Mouse (Mus musculus) gastrocnemius, postnatal 36 days (tissue): ENCODE measurements around the gene Wnt7b. TPM values are rescaled to one million over a fixed set of nuclear protein-coding genes. Genes with fewer than 3 reads are reported as not detected.

Source experiments
- DNase-seq, 2 experiments: peaks; one replicate each; pipeline ENCODE4 v3.0.0; 2022
- intact Hi-C: fragments of 180-260 bp; cut with DNase I; formaldehyde crosslinking; loops from one replicate; pipeline ENCODE4 v1.15.1; 2025
- total RNA-seq, 2 experiments: library from RNA; stranded (reverse); gene quantifications; 2 replicates each; pipeline ENCODE4 v1.2.3; 2021

The Wnt7b gene
- total RNA-seq, 2 experiments from 2014 or later, result not detected

DNA sequence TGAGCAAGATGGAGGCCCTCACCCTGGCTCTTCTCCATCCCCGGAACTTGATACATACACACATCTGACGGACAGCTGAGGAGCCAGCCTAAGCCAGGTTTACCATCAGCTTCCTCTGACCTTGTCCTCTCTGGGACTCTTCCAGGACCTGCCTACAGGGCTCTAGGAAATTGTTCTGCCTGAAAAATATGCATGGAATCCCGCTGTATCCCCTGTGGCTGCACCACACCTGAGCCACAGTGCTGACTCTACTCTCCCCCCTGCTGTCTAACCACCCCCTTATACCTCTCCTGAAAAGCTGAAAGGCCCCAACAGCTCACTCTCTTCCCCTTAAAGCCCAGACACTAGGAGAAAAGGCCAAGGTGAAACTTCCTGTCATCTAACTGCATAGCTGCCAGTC lies 52.4 kb downstream of the Wnt7b start:
- DNase-seq, result no peak
- intact Hi-C loops, result no loop called here

DNA sequence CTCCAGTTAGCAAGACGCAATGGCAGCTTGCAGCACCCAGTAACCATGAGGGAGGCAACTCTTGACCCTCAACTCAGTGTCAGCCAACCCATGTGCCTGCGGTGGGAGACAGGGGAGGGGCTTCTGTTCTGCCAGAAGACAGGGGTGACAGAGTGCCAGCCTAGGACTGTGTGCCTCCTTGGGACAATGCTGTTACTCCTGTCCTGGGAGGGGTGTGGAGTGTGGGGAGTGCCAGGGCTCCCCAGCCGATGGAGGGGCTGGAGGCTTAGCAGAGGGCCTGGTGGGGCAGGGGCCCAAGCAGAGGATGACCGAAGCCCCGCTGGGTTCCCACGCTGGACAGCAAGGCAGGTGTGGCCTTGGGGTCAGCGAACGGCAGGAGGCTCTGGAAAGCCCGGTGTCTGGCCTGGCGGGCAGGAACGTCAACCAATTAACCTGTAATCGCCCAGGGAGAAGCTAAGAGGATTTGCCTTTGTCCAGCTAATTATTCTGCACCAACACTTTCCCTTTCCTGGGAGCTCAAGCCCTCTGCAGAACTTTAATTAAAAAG lies 57.8 kb downstream of the Wnt7b start:
- intact Hi-C loops, result no loop called here
- no peak for DNase-seq

DNA sequence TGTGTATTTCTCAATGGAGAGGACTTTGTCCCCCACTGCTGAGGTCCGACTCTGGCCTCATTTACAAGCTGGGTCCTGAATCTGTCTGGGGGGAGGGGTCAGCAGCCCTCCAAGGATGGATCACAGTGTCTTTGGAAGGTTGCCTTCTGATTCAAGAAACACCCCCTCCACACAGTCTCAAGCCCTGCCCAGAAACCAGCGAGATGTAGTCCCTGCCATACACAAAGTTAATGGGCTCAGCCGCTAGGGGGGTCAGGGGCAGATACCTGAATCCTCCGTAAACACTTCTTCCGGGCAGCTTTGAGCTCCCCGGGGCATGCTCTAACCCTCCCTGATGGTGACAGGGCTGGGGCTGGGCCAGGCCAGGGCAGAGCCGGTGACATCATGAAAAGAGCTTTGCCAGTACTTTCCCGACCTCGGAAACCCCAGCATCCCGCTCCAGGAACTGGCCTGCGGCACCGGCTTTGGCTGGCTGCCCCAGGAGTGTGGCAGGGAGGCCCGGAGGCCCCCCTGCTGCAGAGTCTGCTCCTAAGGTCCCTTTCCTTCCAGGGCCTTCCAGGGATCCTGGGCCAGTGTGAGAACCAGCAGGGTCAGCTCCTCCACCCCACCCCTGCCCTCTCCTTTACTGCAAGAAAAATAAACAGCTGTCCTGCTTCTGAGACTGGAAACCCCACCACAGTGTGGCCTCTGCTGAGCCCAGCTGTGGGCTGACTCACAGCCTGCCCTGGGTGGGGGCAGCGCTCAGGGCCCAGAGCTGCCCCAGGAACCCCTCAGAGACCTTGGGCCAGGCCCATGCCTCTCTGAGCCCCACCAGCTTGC lies 58.9 kb downstream of the Wnt7b start:
- peak; percentile 51 to 52 for DNase-seq
- intact Hi-C loops, result no loop called here

DNA sequence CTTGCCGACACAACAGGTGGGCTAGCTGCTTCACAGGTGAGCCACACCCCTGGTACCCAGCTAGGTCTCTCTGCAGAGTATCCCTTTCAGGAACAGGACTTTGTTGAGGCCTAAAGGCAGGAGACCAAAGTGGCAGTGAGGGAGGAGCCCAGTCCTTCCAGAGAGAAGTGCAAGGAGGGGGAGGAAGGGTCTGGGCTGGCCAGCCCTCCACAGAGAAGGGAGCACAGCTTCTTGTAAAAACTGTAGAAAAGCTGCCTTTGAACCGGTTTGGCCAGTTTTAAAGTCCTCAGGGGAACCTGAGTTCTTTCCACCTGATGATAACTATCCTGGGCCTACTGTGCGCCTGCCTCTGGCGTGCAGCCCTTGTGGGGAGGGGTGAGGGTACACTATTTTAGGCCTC lies 62.8 kb downstream of the Wnt7b start:
- no peak for DNase-seq
- intact Hi-C loops, result no loop called here

DNA sequence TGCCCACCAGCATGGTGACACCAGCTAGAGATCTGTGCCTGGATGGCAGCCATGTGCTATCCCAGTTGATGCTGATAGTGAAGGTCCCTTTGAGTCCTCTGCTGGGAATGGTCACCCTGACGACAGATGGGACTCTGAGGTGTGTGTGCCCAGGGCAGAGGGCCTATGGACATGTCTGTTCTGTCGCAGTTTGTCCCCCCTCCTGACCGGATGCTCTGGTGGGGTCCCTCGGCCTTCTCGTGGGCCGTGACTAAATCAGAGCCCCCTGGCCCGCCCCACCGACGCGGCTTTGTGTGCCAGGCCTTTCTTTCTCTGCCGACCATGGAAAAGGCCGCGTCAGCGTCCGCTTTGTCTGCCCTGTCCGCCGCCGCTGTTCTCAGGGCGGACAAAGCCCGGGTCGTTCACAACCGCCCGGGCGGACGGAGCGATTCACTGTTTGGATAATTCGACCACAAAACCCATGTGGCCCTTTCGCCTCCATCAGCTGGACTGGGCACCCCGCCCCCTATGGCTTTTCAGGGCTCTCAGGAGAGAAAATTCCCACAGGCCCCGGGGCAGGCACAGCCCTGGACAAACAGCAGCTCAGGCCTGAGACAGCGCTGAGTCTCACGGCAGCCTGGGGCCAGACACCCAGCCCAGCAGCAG lies 74.8 kb downstream of the Wnt7b start:
- intact Hi-C loops, result no loop called here

DNA sequence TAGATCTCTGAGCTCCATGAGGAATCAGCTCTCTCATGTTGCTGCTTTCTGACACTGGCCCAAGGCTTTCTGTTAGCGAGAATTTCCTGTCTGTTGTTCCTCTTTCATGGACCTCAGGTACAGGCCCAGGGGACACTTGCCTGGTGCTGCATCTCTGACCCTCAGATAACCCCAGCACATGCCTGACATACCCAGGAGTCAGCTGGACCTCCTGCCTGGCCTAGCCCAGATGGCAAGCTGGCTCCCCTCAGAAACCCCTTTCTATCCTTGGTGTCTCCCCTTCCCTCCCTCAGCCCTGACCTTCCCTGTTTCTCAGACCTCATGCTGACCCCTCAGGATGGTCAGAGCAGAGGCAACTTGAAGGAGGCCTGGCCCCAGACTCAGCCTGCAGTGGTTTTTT lies 75.6 kb downstream of the Wnt7b start:
- DNase-seq, result no peak
- intact Hi-C loops, result no loop called here

More for the DNA sequence above, 74.8 kb downstream of the Wnt7b start:
- no peak for DNase-seq

DNA sequence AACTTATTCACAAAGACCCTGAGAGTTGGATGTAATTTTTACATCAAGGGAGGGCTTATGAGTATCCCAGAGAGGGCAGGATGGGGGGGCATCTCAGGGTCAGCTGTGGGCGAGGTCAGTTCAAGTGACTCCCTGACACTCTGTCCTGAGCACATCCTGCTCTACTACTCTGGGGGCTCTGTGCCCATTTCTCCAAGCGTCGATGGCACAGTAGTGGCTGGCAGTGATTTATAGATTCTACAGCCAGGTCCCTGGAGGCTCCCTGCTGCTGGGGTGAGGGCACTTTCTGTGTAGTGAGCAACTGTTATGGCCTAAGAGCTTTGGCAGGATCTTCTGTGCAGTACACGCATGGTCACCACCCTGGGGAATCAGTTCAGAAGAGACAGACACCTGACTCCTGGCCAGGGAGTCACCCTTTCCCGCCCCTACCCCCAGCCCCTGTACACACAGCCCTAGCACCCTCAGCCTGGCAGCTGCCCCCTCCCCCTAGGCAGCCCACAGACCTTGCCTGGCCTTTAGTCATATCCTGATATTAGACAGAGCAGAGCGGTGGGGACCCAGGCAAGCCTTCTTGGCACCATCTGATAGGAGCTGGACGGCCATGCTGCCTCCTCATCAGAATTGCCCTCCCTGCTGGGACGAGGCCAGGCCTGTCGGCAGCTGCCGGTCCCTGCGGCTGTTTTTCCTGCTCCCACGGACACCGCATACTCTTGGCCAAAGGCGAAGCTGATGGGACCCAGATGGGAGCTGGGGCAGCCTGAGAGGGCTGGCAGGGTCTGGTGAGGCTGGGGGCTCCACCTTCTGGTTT lies 77.0 kb downstream of the Wnt7b start:
- intact Hi-C loops, result no loop called here
- DNase-seq, result peak; percentile 57 to 67

DNA sequence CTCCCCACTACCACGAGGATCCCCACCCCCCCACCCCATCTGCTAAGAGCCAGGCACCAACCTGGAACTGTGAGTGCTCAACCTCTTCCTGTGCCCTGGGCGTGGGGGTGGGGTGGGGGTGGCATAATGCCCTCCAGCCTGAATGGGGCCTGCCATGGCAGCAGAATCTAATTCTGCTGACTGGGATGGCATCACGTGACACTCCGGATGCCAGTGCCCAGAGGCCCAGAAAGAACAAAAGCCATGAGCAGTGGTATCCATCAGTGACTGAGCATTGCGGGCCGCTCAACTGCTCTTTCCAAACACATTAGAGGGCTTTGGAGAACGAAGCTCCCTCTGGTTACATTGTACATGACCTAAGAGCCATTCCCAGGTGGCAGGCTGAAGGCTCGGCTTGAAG lies 79.1 kb downstream of the Wnt7b start, which contains the start of gene 7530416G11Rik:
Gene 7530416G11Rik (minus strand): TSS at position 101 of the 400 bp plus-strand sequence.
- no peak for DNase-seq

DNA sequence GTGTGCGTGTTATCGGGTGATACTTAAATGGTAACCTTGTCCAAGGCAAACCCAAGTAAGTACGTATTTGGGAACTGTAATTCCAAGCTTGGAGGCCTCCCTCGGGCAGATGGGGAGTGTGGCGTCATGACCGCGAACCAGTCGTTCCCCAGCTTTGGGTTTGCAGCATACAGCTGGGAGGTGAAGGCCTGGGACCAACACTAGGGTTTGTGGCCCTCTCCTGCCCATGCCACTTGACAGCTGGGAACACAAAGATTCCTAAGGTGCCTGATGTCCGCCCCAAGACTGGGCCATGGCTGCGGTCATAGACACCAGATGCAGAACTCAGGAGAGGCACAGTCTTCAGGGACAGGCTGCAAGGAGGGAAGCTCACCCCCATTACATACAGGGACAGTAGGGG lies 82.0 kb downstream of the Wnt7b start:
- intact Hi-C loops, result no loop called here
- DNase-seq, result no peak

More for the DNA sequence above, 79.1 kb downstream of the Wnt7b start, which contains the start of gene 7530416G11Rik:
- intact Hi-C loops, result no loop called here

DNA sequence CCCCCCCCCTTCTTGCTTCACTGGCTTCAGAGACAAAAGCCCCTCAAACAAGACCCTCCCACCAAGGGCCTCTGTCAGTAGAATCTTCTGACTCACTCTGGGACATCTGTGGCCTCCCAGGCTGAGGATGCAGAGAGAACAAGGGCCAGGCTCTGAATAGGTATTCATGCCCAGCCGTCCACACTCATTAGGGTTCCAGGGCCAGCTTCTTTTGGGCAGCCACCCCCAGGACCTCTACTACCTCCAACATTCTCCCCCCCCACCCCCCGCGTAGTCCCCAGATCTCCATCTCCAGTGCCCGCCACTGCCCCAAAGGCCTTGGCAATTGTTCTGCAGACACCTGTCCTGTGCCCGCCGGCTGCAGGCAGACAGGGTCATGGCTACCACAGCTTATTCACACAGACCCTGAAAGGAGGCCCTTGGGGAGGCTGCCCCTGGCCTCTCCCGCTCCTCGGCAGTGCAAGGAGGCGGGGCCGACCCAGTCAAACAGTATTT lies 84.2 kb downstream of the Wnt7b start:
- no peak for DNase-seq
- intact Hi-C loops, result no loop called here

DNA sequence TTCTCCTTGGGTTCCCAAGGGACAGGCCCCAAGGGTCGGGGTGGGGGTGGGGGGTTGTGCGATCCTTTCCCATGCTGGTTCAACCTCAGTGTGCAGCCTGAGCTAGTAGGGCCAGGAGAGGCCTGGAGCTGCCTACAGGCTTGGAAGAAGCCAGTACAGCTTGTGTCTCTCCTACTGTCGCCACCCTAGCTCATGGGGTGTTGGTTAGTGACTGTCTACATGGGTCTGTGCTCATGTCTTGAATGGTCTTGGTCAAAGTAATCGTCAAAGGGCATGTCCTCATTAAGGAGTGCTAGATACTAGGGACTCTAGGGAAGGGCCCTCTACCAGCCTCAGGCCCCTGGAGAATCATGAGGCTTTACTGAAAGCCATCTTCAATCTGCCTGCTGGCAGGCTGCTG lies 84.7 kb downstream of the Wnt7b start:
- intact Hi-C loops, result no loop called here

DNA sequence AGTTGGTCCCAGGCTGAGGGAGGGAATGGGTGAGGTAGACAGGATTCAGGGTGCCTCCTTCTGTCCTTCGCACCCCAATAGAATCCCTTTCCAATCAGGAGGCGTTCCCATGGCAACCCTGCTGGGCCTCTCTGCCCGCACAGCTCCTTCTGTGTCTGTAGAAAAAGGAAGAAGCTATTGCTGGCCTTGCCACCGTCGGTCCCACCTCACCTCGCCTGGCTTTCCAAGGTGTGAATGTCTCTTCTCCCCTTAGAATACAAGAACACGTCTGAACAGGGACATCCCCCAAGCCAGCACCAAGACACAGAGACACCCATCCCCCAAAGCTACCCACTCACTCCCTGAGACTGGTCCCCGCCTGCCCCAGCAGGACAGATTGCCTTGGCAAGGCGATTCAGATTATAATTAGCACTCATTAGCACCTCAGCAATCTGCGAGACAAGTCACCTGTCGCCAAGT lies 88.1 kb downstream of the Wnt7b start:
- intact Hi-C loops, result no loop called here

More for the DNA sequence above, 84.7 kb downstream of the Wnt7b start:
- DNase-seq, result no peak

DNA sequence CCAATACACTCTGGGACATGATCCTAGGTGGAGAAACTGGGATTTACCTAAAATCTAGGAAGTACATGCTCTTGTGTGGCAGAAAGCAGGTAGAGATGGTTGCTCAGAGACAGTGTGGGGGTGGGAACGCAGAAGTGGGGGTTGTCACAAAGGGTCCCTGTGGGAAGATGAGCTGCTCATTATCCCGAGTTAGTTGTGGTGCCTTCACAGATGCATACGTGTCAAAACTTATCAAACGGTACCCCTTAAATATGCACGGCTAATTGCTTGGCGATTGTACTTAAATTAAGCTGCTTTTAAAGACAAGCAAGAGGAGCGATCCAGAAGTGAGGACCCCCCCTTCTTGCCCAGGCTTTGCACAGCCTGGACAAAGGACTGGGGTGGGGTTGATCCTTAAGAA lies 92.5 kb downstream of the Wnt7b start:
- no peak for DNase-seq
- intact Hi-C loops, result loop anchor here (10.0 kb wide), 1 partner anchor 205 kb away; no protein-coding TSS in a partner anchor

More for the DNA sequence above, 88.1 kb downstream of the Wnt7b start:
- no peak for DNase-seq

DNA sequence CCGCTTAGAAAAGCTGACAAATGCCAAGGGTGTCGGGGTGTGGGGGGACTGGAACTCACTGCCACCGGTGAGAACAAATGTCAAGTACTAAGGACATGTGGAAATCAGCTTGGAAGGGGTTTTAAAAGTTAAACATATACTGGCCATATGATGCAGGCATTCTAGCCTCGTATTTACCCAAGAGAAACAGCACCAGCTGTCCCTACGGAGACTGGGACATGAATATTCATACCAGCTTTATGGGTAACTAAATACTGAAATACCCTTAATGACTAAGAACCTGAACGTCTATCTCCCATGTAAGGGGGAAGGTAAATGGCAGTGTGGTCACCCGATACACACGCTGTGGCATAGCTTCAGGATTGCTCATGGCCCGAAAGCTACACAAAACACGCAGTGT lies 93.4 kb downstream of the Wnt7b start:
- no peak for DNase-seq
- intact Hi-C loops, result loop anchor here (10.0 kb wide), 1 partner anchor 206 kb away; no protein-coding TSS in a partner anchor

Other genes with a start within 250 kb of the Wnt7b start
- 10 to 100 TPM; 24.4 to 31.6 TPM for gene Atxn10, start 246.2 kb downstream of the Wnt7b start, total RNA-seq
- not detected for gene 7530416G11Rik, start 79.2 kb downstream of the Wnt7b start, total RNA-seq
- gene Ppara, start 152.5 kb upstream of the Wnt7b start, total RNA-seq, result 10 to 100 TPM; 14.5 to 16.5 TPM
- gene Cdpf1, start 229.2 kb upstream of the Wnt7b start, total RNA-seq, result 10 to 100 TPM; 33.9 to 41.5 TPM
- under 1 TPM; 0.12 to 0.31 TPM for gene Pkdrej, start 239.3 kb upstream of the Wnt7b start, total RNA-seq
- 1 to 10 TPM; 2.8 to 4.7 TPM for gene Ttc38, start 249.8 kb upstream of the Wnt7b start, total RNA-seq